Mouse (Mus musculus): ENCODE results near the gene Ptpn12. TPM values are rescaled to one million over a fixed set of nuclear protein-coding genes. Genes with fewer than 3 reads are reported as not detected.

Ptpn12 gene
- polyA plus RNA-seq, 1 experiment from 2014 or later = 30.0 TPM

DNA sequence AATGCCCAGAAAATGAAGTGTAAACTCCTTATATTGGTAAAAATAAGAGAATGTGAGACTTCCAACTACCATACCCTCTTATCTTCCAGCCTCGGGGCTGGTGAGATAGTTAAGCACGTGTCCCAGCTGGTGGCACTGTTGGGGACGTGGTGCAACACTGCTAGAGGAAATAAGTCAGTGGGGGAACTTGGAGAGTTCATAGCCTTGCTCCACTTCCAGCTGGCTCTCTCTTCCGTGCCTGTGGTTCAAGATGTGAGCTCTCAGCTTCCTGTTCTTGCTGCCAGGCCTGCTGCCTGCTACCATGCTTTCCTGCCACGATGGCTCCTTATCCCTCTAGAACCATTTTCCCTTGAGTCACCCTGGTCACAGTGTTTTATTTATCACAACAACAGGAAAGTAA is 114.5 kb downstream of the Ptpn12 start:
- no peak overlapping the region for H3K4me3 ChIP-seq (ENCODE audit: low read depth, low read length)
- 51% methylated on average over 5 of the region's 5 CpGs for WGBS
- no peak for ATAC-seq (ENCODE audit: low read depth)
- H3K27ac ChIP-seq (replicated peaks; ENCODE audit: low read depth, low read length) = no peak overlapping the region
- H3K4me1 ChIP-seq (ENCODE audit: control insufficient read depth, insufficient read depth, low read length) = no peaks in the 10 kb centered on the region
- no peak overlapping the region for H3K4me2 ChIP-seq (ENCODE audit: low read depth, low read length)
- no peaks in the 10 kb centered on the region for H3K27me3 ChIP-seq (replicated peaks; ENCODE audit: control insufficient read depth, insufficient read depth, low read length)
- no peaks in the 10 kb centered on the region for H3K36me3 ChIP-seq (ENCODE audit: control insufficient read depth, insufficient read depth, low read length)
- DNase-seq (ENCODE audit: low spot score) = no peak
- no peak overlapping the region for H3K9ac ChIP-seq (ENCODE audit: low read depth, low read length)
- no peaks in the 10 kb centered on the region for H3K9me3 ChIP-seq (ENCODE audit: control insufficient read depth, low read length)

DNA sequence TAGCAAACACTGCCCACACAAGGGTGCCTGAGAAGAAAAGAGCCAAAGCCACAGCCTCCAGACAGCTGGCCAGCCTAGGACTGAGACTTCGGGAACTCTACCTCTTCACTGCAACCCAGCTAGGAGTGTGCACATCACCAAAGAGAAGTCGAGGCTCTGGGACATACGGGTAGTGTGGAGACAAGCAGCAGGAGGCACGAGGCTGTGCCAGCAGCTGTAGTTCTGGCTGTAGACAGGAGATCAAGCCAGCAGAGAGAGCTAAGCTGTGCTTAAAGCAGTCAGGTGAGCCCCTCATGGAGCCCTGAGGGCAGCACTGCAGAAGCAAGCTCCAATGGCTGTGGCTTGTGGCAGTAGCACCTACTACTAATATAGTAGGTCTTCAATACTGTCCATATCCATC is 115.0 kb downstream of the Ptpn12 start:
- WGBS = 68% methylated on average over 4 of the region's 4 CpGs
- H3K4me3 ChIP-seq (ENCODE audit: low read depth, low read length) = no peak overlapping the region
- no peaks in the 10 kb centered on the region for H3K9me3 ChIP-seq (ENCODE audit: control insufficient read depth, low read length)
- no peaks in the 10 kb centered on the region for H3K36me3 ChIP-seq (ENCODE audit: control insufficient read depth, insufficient read depth, low read length)
- DNase-seq (ENCODE audit: low spot score) (no peak), ATAC-seq (ENCODE audit: low read depth) (no peak)
- H3K9ac ChIP-seq (ENCODE audit: low read depth, low read length) = no peak overlapping the region
- H3K4me1 ChIP-seq (ENCODE audit: control insufficient read depth, insufficient read depth, low read length) = no peaks in the 10 kb centered on the region
- H3K27ac ChIP-seq (replicated peaks; ENCODE audit: low read depth, low read length) = no peak overlapping the region
- H3K4me2 ChIP-seq (ENCODE audit: low read depth, low read length) = no peak overlapping the region
- H3K27me3 ChIP-seq (replicated peaks; ENCODE audit: control insufficient read depth, insufficient read depth, low read length) = no peaks in the 10 kb centered on the region

DNA sequence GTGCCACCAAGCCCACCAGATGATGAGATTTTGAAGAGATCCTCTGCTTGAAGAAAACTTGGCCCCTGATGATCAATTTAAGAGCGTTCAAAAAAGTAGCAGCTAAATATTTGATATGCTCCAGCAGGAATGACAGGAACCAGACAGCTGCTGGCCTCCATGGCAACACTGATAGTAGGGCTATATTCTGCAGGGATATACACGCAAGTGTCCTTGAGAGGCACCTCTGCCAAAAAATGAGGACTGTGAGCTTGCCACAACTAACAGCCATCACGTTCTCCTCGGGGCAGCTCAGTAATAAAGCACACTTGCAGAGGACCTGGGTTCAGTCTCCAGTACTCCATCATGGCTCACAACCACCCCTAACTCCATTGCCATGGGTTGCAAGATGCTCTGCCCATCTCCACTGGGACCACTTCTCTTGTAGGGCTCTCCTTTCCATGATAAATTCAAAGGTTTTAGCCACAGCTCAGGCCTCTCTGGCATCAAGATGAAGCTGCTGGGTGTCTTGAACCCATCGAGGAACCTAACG is 115.6 kb downstream of the Ptpn12 start:
- no peak overlapping the region for H3K9ac ChIP-seq (ENCODE audit: low read depth, low read length)
- no peak overlapping the region for H3K4me2 ChIP-seq (ENCODE audit: low read depth, low read length)
- no peak overlapping the region for H3K4me3 ChIP-seq (ENCODE audit: low read depth, low read length)
- no peaks in the 10 kb centered on the region for H3K36me3 ChIP-seq (ENCODE audit: control insufficient read depth, insufficient read depth, low read length)
- DNase-seq (ENCODE audit: low spot score) = no peak
- 85% methylated on average over 6 of the region's 6 CpGs for WGBS
- no peaks in the 10 kb centered on the region for H3K27me3 ChIP-seq (replicated peaks; ENCODE audit: control insufficient read depth, insufficient read depth, low read length)
- no peak for ATAC-seq (ENCODE audit: low read depth)
- no peaks in the 10 kb centered on the region for H3K9me3 ChIP-seq (ENCODE audit: control insufficient read depth, low read length)
- H3K4me1 ChIP-seq (ENCODE audit: control insufficient read depth, insufficient read depth, low read length) = no peaks in the 10 kb centered on the region
- H3K27ac ChIP-seq (replicated peaks; ENCODE audit: low read depth, low read length) = no peak overlapping the region

DNA sequence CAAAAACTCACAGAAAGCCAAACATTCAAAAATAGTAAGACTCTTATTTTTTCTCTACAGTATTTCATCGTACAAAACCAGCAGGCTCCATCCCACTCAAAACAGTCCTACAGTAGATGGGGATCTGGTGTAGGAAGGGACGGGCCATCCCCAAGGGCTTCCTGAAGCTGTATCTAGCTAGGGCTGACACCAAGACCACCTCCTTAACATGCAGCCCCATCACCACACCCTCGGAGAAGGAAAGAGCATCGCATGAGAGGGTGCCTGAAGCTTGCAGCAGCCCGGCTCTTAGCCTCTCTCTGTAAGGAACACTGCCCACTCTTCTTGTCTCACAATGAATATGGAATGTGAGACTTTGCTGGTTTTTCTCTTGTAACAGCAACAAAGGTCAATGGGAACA is 117.2 kb downstream of the Ptpn12 start:
- WGBS = 76% methylated on average over 5 of the region's 5 CpGs

More for the DNA sequence above, 117.2 kb downstream of the Ptpn12 start:
- Histone ChIP-seq H3K4me2 (ENCODE audit: low read depth, low read length) (no peak overlapping the region), H3K36me3 (ENCODE audit: control insufficient read depth, insufficient read depth, low read length) (no peaks in the 10 kb centered on the region), H3K4me1 (ENCODE audit: control insufficient read depth, insufficient read depth, low read length) (no peaks in the 10 kb centered on the region), H3K4me3 (ENCODE audit: low read depth, low read length) (no peak overlapping the region), H3K27ac (replicated peaks; ENCODE audit: low read depth, low read length) (no peak overlapping the region), H3K9me3 (ENCODE audit: control insufficient read depth, low read length) (no peaks in the 10 kb centered on the region), H3K9ac (ENCODE audit: low read depth, low read length) (no peak overlapping the region), H3K27me3 (replicated peaks; ENCODE audit: control insufficient read depth, insufficient read depth, low read length) (no peaks in the 10 kb centered on the region)
- DNase-seq (ENCODE audit: low spot score) (no peak), ATAC-seq (ENCODE audit: low read depth) (no peak)

Other genes starting within 250 kb of the Ptpn12 start
- gene Phtf2, start 173.8 kb downstream of the Ptpn12 start, polyA plus RNA-seq (2014; fragmentation: Nextera tagmentation; extraction: Ambion mirVana) = 20.3 and 23.0 TPM in 2 replicates
- 48.9 and 52.8 TPM in 2 replicates for gene Tmem60, start 173.7 kb downstream of the Ptpn12 start, polyA plus RNA-seq (2014; fragmentation: Nextera tagmentation; extraction: Ambion mirVana)
- gene Rsbn1l, start 99.5 kb downstream of the Ptpn12 start, polyA plus RNA-seq (2014; fragmentation: Nextera tagmentation; extraction: Ambion mirVana) = 5.2 and 5.5 TPM in 2 replicates
- 3.6 and 4.2 TPM in 2 replicates for gene Gsap, start 130.3 kb upstream of the Ptpn12 start, polyA plus RNA-seq (2014; fragmentation: Nextera tagmentation; extraction: Ambion mirVana)

All from embryonic facial prominence, embryonic 14.5 days (tissue).